Mouse (Mus musculus) neural tube, embryonic 14.5 days (tissue): Measurements from ENCODE around the gene Ano8. TPM values are rescaled to one million over a fixed set of nuclear protein-coding genes. Genes with fewer than 3 reads are reported as not detected.

Experiments used
- ATAC-seq: fragments of 200-750 bp; cut with Nextera tagmentation; 2 replicates; pipeline ENCODE4 v1.8.0; 2017; ENCODE audit warnings: low read depth, mild to moderate bottlenecking, moderate TSS enrichment, moderate library complexity
- H3K27ac ChIP-seq: fragments of 300-500 bp; sonication (generic); 2 replicates; pipeline ENCODE4 v1.5.1; 2014; ENCODE audit warnings: low read depth, mild to moderate bottlenecking, control low read depth, low read length, moderate library complexity, mixed read lengths
- H3K27me3 ChIP-seq: fragments of 300-500 bp; sonication (generic); 2 replicates; pipeline ENCODE4 v1.6.1; 2014; ENCODE audit warnings: low read length; ENCODE audit not compliant: control insufficient read depth, insufficient read depth
- H3K36me3 ChIP-seq: fragments of 300-500 bp; sonication (generic); 2 replicates; pipeline ENCODE4 v1.6.1; 2014; ENCODE audit warnings: low read length, mixed read lengths; ENCODE audit not compliant: control insufficient read depth, insufficient read depth
- H3K4me1 ChIP-seq: fragments of 300-500 bp; sonication (generic); 2 replicates; pipeline ENCODE4 v1.6.1; 2014; ENCODE audit warnings: low read length; ENCODE audit not compliant: control insufficient read depth, insufficient read depth
- H3K4me2 ChIP-seq: fragments of 300-500 bp; sonication (generic); 2 replicates; pipeline ENCODE4 v1.6.1; 2014; ENCODE audit warnings: mild to moderate bottlenecking, low read depth, low read length, control low read depth
- H3K4me3 ChIP-seq: fragments of 300-500 bp; sonication (generic); 2 replicates; pipeline ENCODE4 v1.5.1; 2014; ENCODE audit warnings: low read depth, low read length, control low read depth, mixed read lengths
- H3K9ac ChIP-seq: fragments of 300-500 bp; sonication (generic); replicated peaks from 2 replicates; pipeline ENCODE4 v1.6.1; 2014; ENCODE audit warnings: low read depth, mild to moderate bottlenecking, control low read depth, low read length, mixed read lengths
- H3K9me3 ChIP-seq: fragments of 300-500 bp; sonication (generic); 2 replicates; pipeline ENCODE4 v1.6.1; 2016; ENCODE audit warnings: low read length; ENCODE audit not compliant: control insufficient read depth
- WGBS: fragments of 180-500 bp; shearing (Covaris S2); extraction: QIAGEN DNeasy Blood & Tissue Kit; methylation state at CpG from one replicate; pipeline ENCODE4 v1.1.7; 2014; 5-methylcytosine and 5-hydroxymethylcytosine counted together
- polyA plus RNA-seq: library from polyadenylated mRNA; unstranded; fragments of >200 nt; fragmentation: Nextera tagmentation; extraction: Ambion mirVana; gene quantifications from 2 replicates; pipeline ENCODE4 v1.2.1, GENCODE M21; 2014

Gene Ano8
- polyA plus RNA-seq, 1 experiment from 2014 or later = 8.4 TPM

- H3K27me3 ChIP-seq = peaks cover 32% of the 10 kb centered on the region
Observed at GRCm38 (mm10) chr8:71505326-71505725, 19.6 kb upstream of the Ano8 start.

DNA sequence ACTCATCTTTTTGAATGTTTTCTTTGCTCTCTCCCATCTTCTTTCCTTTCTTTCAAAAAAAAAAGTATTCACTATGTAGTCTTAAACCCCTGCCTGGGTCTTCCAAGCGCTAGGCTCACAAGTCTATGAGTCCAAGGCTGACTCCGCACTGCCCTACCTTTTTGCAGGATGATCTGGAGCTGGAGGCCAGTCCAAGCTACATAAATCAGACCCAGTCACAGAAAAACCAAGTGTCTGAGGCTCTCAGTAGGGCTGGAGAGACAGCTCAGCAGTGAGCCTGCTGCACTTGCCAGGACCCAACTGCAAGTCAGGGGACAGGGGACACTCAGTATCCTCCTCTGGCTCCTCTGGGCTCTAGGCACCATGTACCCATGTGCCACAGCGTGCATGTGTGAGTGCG, 18.6 kb upstream of the Ano8 start:
- Histone ChIP-seq H3K27me3 (peaks cover 32% of the 10 kb centered on the region), H3K9ac (no peak overlapping the region), H3K9me3 (no peaks in the 10 kb centered on the region), H3K27ac (no peak overlapping the region), H3K4me2 (no peak overlapping the region), H3K36me3 (no peaks in the 10 kb centered on the region), H3K4me1 (no peaks in the 10 kb centered on the region), H3K4me3 (no peak overlapping the region)
- whole genome bisulfite sequencing = 85% methylated on average over 4 of the region's 4 CpGs
- no peak for ATAC-seq

More at GRCm38 (mm10) chr8:71505326-71505725, 19.6 kb upstream of the Ano8 start:
- 93% methylated on average over 4 of the region's 4 CpGs for WGBS
- Histone ChIP-seq H3K9me3 (no peaks in the 10 kb centered on the region), H3K9ac (no peak overlapping the region), H3K27ac (no peak overlapping the region), H3K4me2 (no peak overlapping the region), H3K4me3 (no peak overlapping the region), H3K4me1 (no peaks in the 10 kb centered on the region), H3K36me3 (no peaks in the 10 kb centered on the region)
- no peak for ATAC-seq

DNA sequence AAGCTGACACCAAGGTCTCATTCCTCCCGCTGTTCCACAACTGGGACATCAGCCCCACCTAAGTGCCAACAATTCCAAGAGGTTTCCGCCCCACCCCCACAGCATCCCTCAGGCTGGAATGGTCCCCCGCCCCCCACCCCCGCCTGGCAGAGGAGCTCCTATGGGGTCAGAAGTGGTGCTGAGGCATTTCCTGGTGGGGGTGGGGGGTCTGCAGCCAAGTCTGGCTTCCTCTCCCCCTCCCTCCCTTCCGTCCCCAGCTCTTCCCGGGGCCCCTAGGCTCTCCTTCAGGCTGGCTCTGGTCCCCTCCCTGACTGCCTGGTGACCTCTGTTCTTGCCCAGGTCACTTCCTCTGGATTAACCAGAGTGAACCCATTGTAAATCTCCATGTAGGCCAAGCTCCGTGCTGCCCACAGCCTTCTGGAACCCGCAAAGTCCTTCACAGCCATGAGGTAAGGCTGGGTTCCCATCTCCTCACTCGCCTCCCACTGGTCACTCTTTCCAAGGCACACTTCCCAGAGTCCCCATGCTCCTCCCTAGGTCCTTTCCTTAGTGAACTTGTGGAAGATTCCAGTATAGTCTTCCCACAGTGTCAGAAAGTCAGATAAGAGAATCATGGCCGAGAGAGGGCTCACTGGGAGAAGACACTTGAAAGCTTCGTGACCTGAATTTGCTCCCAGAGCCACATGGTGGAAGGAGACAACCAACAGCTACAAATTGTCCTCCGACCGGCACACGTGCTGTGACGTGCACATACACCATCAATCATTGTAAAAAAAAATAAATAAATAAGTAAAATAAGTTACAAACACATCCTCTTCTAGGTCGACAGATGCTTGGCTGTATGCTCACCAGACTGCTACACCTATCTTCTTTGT, 13.3 kb upstream of the Ano8 start:
- Histone ChIP-seq H3K9me3 (no peaks in the 10 kb centered on the region), H3K27ac (no peak overlapping the region), H3K27me3 (no peaks in the 10 kb centered on the region), H3K4me2 (no peak overlapping the region), H3K4me1 (no peaks in the 10 kb centered on the region), H3K36me3 (no peaks in the 10 kb centered on the region), H3K4me3 (no peak overlapping the region), H3K9ac (no peak overlapping the region)
- WGBS = 45% methylated on average over 15 of the region's 16 CpGs
- no peak for ATAC-seq

DNA sequence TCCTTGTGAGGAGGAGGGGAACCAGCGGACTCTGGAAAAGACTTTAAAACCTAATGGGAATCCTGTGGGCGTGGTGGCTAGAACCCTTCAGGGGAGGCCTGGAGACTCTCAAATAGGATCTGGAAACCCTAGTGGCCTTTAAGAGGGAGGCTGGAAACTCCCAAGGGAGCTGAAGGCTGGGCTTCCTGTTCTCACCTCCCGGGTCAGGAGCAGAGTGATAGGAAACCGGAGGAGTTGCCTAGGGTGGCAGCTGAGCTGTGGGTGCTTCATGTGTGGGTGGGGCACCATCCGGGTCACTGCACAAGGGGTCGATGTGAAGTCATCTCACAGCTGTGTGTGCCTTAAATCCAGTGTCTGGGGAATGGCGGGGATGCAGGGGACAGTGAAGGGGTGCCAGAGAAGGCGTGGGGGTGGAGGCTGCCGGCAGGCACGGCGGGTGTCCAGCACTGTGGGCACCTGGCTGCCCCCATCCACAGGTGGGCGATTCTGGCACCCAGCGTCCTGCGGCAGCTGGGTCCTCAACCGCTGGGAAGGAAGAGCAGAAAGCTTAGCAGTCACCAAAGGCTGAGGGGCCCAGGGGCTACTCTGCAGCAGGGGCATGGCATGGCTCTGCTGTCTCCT, 12.2 kb upstream of the Ano8 start:
- H3K4me1 ChIP-seq = no peaks in the 10 kb centered on the region
- no peak overlapping the region for H3K4me3 ChIP-seq
- no peak overlapping the region for H3K27ac ChIP-seq
- H3K4me2 ChIP-seq = no peak overlapping the region
- no peak overlapping the region for H3K9ac ChIP-seq
- no peak for ATAC-seq
- 35% methylated on average over 15 of the region's 15 CpGs for WGBS
- no peaks in the 10 kb centered on the region for H3K36me3 ChIP-seq
- no peaks in the 10 kb centered on the region for H3K27me3 ChIP-seq
- no peaks in the 10 kb centered on the region for H3K9me3 ChIP-seq

GRCm38 (mm10) chr8:71497077-71497645, 11.4 kb upstream of the Ano8 start:
- WGBS = 88% methylated on average over 1 of the region's 1 CpGs
- Histone ChIP-seq H3K27me3 (no peaks in the 10 kb centered on the region), H3K4me2 (no peak overlapping the region), H3K9me3 (no peaks in the 10 kb centered on the region), H3K27ac (no peak overlapping the region; the same call in 1 of the 2 replicates), H3K4me1 (no peaks in the 10 kb centered on the region), H3K4me3 (no peak overlapping the region), H3K9ac (no peak overlapping the region), H3K36me3 (peaks cover 7% of the 10 kb centered on the region; the same call in 1 of the 2 replicates)
- ATAC-seq = no peak

DNA sequence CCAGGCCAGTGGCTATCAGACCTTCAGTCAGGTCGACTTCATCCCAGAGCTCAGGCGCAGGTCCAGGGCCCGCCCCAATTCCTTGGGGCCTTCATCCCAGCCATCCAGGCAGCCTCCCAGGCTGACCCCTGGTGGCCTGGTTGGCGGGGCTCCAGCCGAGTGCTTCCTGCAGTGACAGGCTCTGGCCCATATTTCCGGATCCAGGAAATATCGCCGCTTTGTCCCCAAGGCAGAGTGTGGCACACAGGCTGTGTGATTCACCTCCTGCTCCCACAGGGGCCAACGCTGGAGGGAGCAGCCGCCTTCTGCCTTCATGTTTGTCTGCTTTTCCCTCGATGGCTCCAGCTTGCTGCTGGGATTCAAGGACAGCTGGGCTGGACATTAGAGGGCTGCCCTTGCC, 10.7 kb upstream of the Ano8 start:
- WGBS = 46% methylated on average over 11 of the region's 11 CpGs
- Histone ChIP-seq H3K9ac (no peak overlapping the region), H3K36me3 (peaks cover 8% of the 10 kb centered on the region; the same call in 1 of the 2 replicates), H3K4me2 (no peak overlapping the region), H3K9me3 (no peaks in the 10 kb centered on the region), H3K4me3 (no peak overlapping the region), H3K27ac (peak overlapping the region; percentile 28; the same call in 1 of the 2 replicates), H3K4me1 (no peaks in the 10 kb centered on the region), H3K27me3 (no peaks in the 10 kb centered on the region)
- no peak for ATAC-seq

GRCm38 (mm10) chr8:71495811-71496210, 10.0 kb upstream of the Ano8 start:
- Histone ChIP-seq H3K4me2 (no peak overlapping the region), H3K27me3 (no peaks in the 10 kb centered on the region), H3K9me3 (no peaks in the 10 kb centered on the region), H3K9ac (no peak overlapping the region), H3K4me3 (no peak overlapping the region), H3K27ac (no peak overlapping the region), H3K36me3 (peaks cover 8% of the 10 kb centered on the region; the same call in 1 of the 2 replicates), H3K4me1 (no peaks in the 10 kb centered on the region)
- 90% methylated on average over 5 of the region's 5 CpGs for WGBS
- no peak for ATAC-seq

DNA sequence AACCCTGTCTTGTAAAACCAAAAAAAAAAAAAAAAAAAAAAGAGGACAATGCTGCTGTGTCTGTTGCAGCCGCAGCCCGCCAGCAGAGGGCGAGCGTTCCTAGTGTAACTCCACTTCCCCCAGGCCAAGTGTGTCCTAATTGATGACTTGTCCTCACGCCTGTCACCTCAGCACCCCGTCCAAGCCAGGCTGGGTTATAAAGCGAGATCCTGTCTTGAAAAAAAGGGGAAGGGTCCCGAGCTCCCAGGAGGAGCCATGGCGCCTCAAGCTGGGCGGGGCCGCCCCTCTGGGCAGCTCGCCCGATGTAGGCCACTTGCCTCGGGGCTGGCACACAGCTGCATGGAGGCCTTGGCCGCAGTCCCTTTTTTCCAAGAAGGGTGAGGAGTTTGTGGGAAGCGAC, 9.3 kb upstream of the Ano8 start:
- H3K27ac ChIP-seq = no peak overlapping the region
- no peak overlapping the region for H3K4me2 ChIP-seq
- H3K9ac ChIP-seq = no peak overlapping the region
- peak; percentile 77 for ATAC-seq
- WGBS = 17% methylated on average over 15 of the region's 16 CpGs
- H3K27me3 ChIP-seq = no peaks in the 10 kb centered on the region
- H3K4me3 ChIP-seq = no peak overlapping the region
- peaks cover 8% of the 10 kb centered on the region; the same call in 1 of the 2 replicates for H3K36me3 ChIP-seq
- H3K9me3 ChIP-seq = no peaks in the 10 kb centered on the region
- no peaks in the 10 kb centered on the region for H3K4me1 ChIP-seq

DNA sequence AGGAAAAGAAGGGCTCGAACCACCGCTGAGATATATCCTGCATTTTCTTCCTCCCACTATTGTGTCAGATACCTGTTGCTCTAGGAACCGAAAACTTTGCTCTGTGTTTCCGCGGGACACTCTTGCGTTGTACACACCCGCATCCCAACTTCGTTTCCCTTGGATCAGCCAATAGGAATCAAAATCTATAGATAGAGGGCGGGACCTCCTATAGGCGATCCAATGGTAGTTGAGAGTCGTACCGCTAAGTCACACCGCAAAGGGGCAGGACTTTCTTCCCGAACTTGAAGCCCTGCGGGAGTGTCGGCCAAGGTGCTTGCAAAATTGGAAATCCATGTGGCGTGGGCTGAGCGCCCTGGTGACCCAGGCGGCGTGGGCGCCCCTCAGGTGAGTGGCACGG, 2.7 kb upstream of the Ano8 start:
- H3K27ac ChIP-seq = no peak overlapping the region
- ATAC-seq = peak; percentile 91
- H3K4me1 ChIP-seq = peaks cover 14% of the 10 kb centered on the region
- H3K4me2 ChIP-seq = peak overlapping the region; percentile 100
- peaks cover 13% of the 10 kb centered on the region for H3K36me3 ChIP-seq
- H3K9ac ChIP-seq = peak overlapping the region; percentile 57
- no peaks in the 10 kb centered on the region for H3K27me3 ChIP-seq
- under 1% methylated on average over 22 of the region's 22 CpGs for WGBS
- no peaks in the 10 kb centered on the region for H3K9me3 ChIP-seq
- peak overlapping the region; percentile 75 for H3K4me3 ChIP-seq
